Mouse (Mus musculus) MEL (cell line): ENCODE results near the gene Prrc2b. TPM values are rescaled to one million over a fixed set of nuclear protein-coding genes. Genes with fewer than 3 reads are reported as not detected.

Source experiments
- DNase-seq: peaks from one replicate; pipeline ENCODE4 v3.0.0; 2011; ENCODE audit warnings: low read depth, low spot score
- H3K27ac ChIP-seq: 2 replicates; pipeline ENCODE4 v1.5.1; 2012; ENCODE audit warnings: low read depth, mild to moderate bottlenecking, control low read depth, low read length, moderate library complexity; ENCODE audit not compliant: control insufficient read depth
- H3K27me3 ChIP-seq, 2 experiments: fragments of 150-350 bp in 1 of 2; sonication (generic) in 1 of 2; 2 replicates each; pipeline ENCODE4 v1.6.1; 2012; ENCODE audit warnings: low read length in 2 of 2, mild to moderate bottlenecking in 2 of 2, improper control_type of control experiment in 1 of 2, moderate library complexity in 1 of 2; ENCODE audit not compliant: insufficient read depth in 2 of 2, control insufficient read depth in 1 of 2
- H3K36me3 ChIP-seq, 2 experiments: 2 replicates each; pipeline ENCODE4 v1.6.1; 2012 to 2014; ENCODE audit warnings: low read length in 2 of 2, improper control_type of control experiment in 1 of 2, inconsistent platforms in 1 of 2, mild to moderate bottlenecking in 1 of 2; ENCODE audit not compliant: insufficient read depth in 2 of 2, control insufficient read depth in 1 of 2
- H3K4me1 ChIP-seq, 2 experiments: fragments of 150-350 bp in 1 of 2; sonication (generic) in 1 of 2; 2 replicates each; pipeline ENCODE4 v1.6.1; 2012; ENCODE audit warnings: low read length in 2 of 2, improper control_type of control experiment in 1 of 2, mild to moderate bottlenecking in 1 of 2; ENCODE audit not compliant: insufficient read depth in 2 of 2, control insufficient read depth in 1 of 2
- H3K4me3 ChIP-seq, 2 experiments: fragments of 150-350 bp in 1 of 2; sonication (generic) in 1 of 2; 2 replicates each; pipeline ENCODE4 v1.5.1; 2012; ENCODE audit warnings: low read depth in 2 of 2, low read length in 2 of 2, mild to moderate bottlenecking in 2 of 2, moderate library complexity in 2 of 2, control low read depth in 1 of 2, improper control_type of control experiment in 1 of 2; ENCODE audit not compliant: control insufficient read depth in 1 of 2, insufficient read depth in 1 of 2
- H3K79me2 ChIP-seq: 2 replicates; pipeline ENCODE4 v1.6.1; 2012; ENCODE audit warnings: mild to moderate bottlenecking, low read length, moderate library complexity; ENCODE audit not compliant: control insufficient read depth, poor library complexity, insufficient read depth
- H3K9ac ChIP-seq: 2 replicates; pipeline ENCODE4 v1.6.1; 2012; ENCODE audit warnings: low read depth, mild to moderate bottlenecking, control low read depth, low read length, moderate library complexity; ENCODE audit not compliant: control insufficient read depth, poor library complexity, severe bottlenecking
- H3K9me3 ChIP-seq: fragments of 150-350 bp; sonication (generic); replicated peaks from 2 replicates; pipeline ENCODE4 v1.6.1; 2012; ENCODE audit warnings: mild to moderate bottlenecking, low read length, improper control_type of control experiment, moderate library complexity; ENCODE audit not compliant: insufficient read depth
- CHD1 ChIP-seq: IDR thresholded peaks from 2 replicates; pipeline ENCODE4 v1.6.1; 2012; ENCODE audit warnings: low read depth, mild to moderate bottlenecking, inconsistent platforms, low read length, improper control_type of control experiment
- E2F4 ChIP-seq: IDR thresholded peaks from 2 replicates; pipeline ENCODE4 v1.6.1; 2011; ENCODE audit warnings: low read depth, low read length, improper control_type of control experiment, borderline replicate concordance
- ELF1 ChIP-seq: IDR thresholded peaks from 2 replicates; pipeline ENCODE4 v1.6.1; 2014; ENCODE audit warnings: low read depth, mild to moderate bottlenecking, inconsistent platforms, low read length, improper control_type of control experiment, moderate library complexity
- EP300 ChIP-seq, 2 experiments: IDR thresholded peaks; 2 replicates each; pipeline ENCODE4 v1.6.1; 2011; ENCODE audit warnings: improper control_type of control experiment in 2 of 2, low read length in 2 of 2, low read depth in 1 of 2, mild to moderate bottlenecking in 1 of 2
- ETS1 ChIP-seq: IDR thresholded peaks from 2 replicates; pipeline ENCODE4 v1.6.1; 2012; ENCODE audit warnings: low read depth, mild to moderate bottlenecking, inconsistent platforms, low read length, improper control_type of control experiment, moderate library complexity
- GABPA ChIP-seq: IDR thresholded peaks from 2 replicates; pipeline ENCODE4 v1.6.1; 2012; ENCODE audit warnings: low read depth, mild to moderate bottlenecking, inconsistent platforms, low read length, improper control_type of control experiment, moderate library complexity
- GATA1 ChIP-seq: IDR thresholded peaks from 2 replicates; pipeline ENCODE4 v1.6.1; 2011; ENCODE audit warnings: low read depth, low read length, improper control_type of control experiment
- HCFC1 ChIP-seq: IDR thresholded peaks from 2 replicates; pipeline ENCODE4 v1.6.1; 2012; ENCODE audit warnings: low read depth, mild to moderate bottlenecking, inconsistent platforms, low read length, improper control_type of control experiment, moderate library complexity
- KAT2A ChIP-seq: conservative IDR thresholded peaks from 2 replicates; pipeline ENCODE4 v1.6.1; 2012; ENCODE audit warnings: low read depth, low read length, improper control_type of control experiment, inconsistent platforms
- MAX ChIP-seq: IDR thresholded peaks from 2 replicates; pipeline ENCODE4 v1.6.1; 2011; ENCODE audit warnings: low read length, improper control_type of control experiment
- MXI1 ChIP-seq: IDR thresholded peaks from 2 replicates; pipeline ENCODE4 v1.6.1; 2011; ENCODE audit warnings: mild to moderate bottlenecking, low read depth, low read length, improper control_type of control experiment
- MYC ChIP-seq: IDR thresholded peaks from 2 replicates; pipeline ENCODE4 v1.6.1; 2011; ENCODE audit warnings: low read depth, mild to moderate bottlenecking, low read length, improper control_type of control experiment, moderate library complexity
- POLR2AphosphoS5 ChIP-seq: IDR thresholded peaks from 2 replicates; pipeline ENCODE4 v1.6.1; 2012; ENCODE audit warnings: low read depth, borderline replicate concordance, mild to moderate bottlenecking, inconsistent platforms, low read length, moderate library complexity, mixed read lengths
- SMC3 ChIP-seq: IDR thresholded peaks from 2 replicates; pipeline ENCODE4 v1.6.1; 2011; ENCODE audit warnings: low read depth, low read length, improper control_type of control experiment
- TAL1 ChIP-seq: IDR thresholded peaks from 2 replicates; pipeline ENCODE4 v1.6.1; 2012; ENCODE audit warnings: mild to moderate bottlenecking, inconsistent platforms, low read length, moderate library complexity, mixed read lengths
- TBP ChIP-seq: IDR thresholded peaks from 2 replicates; pipeline ENCODE4 v1.8.0; 2011; ENCODE audit warnings: low read depth, low read length, improper control_type of control experiment
- ZC3H11A ChIP-seq: IDR thresholded peaks from 2 replicates; pipeline ENCODE4 v1.6.1; 2012; ENCODE audit warnings: low read depth, mild to moderate bottlenecking, inconsistent platforms, low read length, improper control_type of control experiment
- ZNF384 ChIP-seq: IDR thresholded peaks from 2 replicates; pipeline ENCODE4 v1.6.1; 2012; ENCODE audit warnings: low read depth, mild to moderate bottlenecking, inconsistent platforms, low read length, improper control_type of control experiment
- polyA plus RNA-seq, 2 experiments: library from polyadenylated mRNA; stranded (reverse) in 1 of 2; unstranded in 1 of 2; fragments of >175 nt in 1 of 2; fragments of >200 nt in 1 of 2; gene quantifications; 2 replicates each; pipeline versions ENCODE4 v1.2.1 to v1.2.4; 2012; ENCODE audit warnings: low replicate concordance in 2 of 2, low read depth in 1 of 2; ENCODE audit not compliant: insufficient read length in 2 of 2, insufficient read depth in 1 of 2, missing spikeins in 1 of 2
- total RNA-seq: library from RNA; depleted of rRNA; stranded (reverse); fragments of 300-350 nt; gene quantifications from 2 replicates; pipeline ENCODE4 v1.2.3, GENCODE M21; 2012

Prrc2b gene
- total and polyA plus RNA-seq, 3 experiments = 14.8 to 42.9 (median 42.2) TPM

DNA sequence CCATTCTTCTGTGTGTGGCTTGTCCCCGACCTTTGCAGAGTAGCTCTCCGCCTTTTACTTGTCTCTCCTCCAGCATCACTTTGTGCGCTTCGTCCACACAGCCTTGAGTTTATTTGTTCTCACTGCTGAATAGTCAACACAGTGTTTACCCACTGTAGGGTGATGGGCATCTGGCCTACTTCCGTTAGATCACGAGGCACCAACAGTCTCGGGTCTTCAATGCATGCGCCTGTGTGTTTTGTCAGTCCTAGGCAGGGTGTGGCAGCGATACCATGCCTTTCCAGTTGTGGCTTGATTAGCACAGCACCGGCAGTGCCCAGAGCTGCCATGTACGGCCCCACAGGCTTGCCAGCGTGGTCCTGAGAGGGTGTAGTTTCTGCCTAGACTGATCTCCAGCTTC, 13.6 kb downstream of the Prrc2b start:
- H3K4me1 ChIP-seq = no peaks in the 10 kb centered on the region
- H3K79me2 ChIP-seq = peaks cover 82% of the 10 kb centered on the region
- H3K9me3 ChIP-seq = no peaks in the 10 kb centered on the region
- DNase-seq = no peak
- no peak overlapping the region for H3K27ac ChIP-seq
- H3K9ac ChIP-seq = no peak overlapping the region
- H3K27me3 ChIP-seq = no peaks in the 10 kb centered on the region
- H3K4me3 ChIP-seq = no peak overlapping the region
- TF ChIP-seq TBP (no peak), POLR2AphosphoS5 (no peak), KAT2A (no peak), HCFC1 (no peak), MAX (no peak), MYC (no peak), ELF1 (no peak), MXI1 (no peak), ZNF384 (no peak), ETS1 (no peak), E2F4 (no peak)
- no peaks in the 10 kb centered on the region for H3K36me3 ChIP-seq

- Histone ChIP-seq H3K4me1 (no peaks in the 10 kb centered on the region), H3K4me3 (no peak overlapping the region), H3K9ac (no peak overlapping the region), H3K36me3 (no peaks in the 10 kb centered on the region), H3K79me2 (peaks cover 82% of the 10 kb centered on the region), H3K9me3 (no peaks in the 10 kb centered on the region), H3K27me3 (no peaks in the 10 kb centered on the region), H3K27ac (no peak overlapping the region)
- TF ChIP-seq MYC (no peak), SMC3 (no peak), TAL1 (no peak), GATA1 (no peak), CHD1 (no peak), MXI1 (no peak), ZC3H11A (no peak), EP300 (IDR thresholded peaks at IDR 0.05; ENCODE audit: low read depth in 1 of 2, low read length in 2 of 2) (no peak), GABPA (no peak)
- DNase-seq = no peak
Measured at GRCm38 (mm10) chr2:32165040-32165800, 14.3 kb downstream of the Prrc2b start.
